Mouse (Mus musculus): Measurements from ENCODE around the gene Taf1c. TPM values are rescaled to one million over a fixed set of nuclear protein-coding genes. Genes with fewer than 3 reads are reported as not detected.
A peak's percentile ranks its signal among the peaks of the same experiment; 100 is the strongest.

Gene Taf1c
- polyA plus RNA-seq, 1 experiment from 2014 or later: 16.7 TPM

GRCm38 (mm10) chr8:119591456-119591855 is 13.6 kb downstream of the Taf1c start:
- Histone ChIP-seq H3K27me3 (replicated peaks) (no peaks in the 10 kb centered on the region), H3K4me3 (no peak overlapping the region), H3K27ac (no peak overlapping the region), H3K4me1 (peaks cover 6% of the 10 kb centered on the region; the same call in 1 of the 2 replicates), H3K36me3 (peaks cover under 1% of the 10 kb centered on the region; the same call in 1 of the 2 replicates), H3K9ac (no peak overlapping the region), H3K9me3 (no peaks in the 10 kb centered on the region), H3K4me2 (replicated peaks) (no peak overlapping the region)
- ATAC-seq (ENCODE audit: low FRiP score, low read depth): no peak
- 91% methylated on average over 7 of the region's 7 CpGs for WGBS

GRCm38 (mm10) chr8:119590348-119590747 is 14.7 kb downstream of the Taf1c start:
- H3K4me3 ChIP-seq: no peak overlapping the region
- H3K9me3 ChIP-seq: no peaks in the 10 kb centered on the region
- H3K27me3 ChIP-seq (replicated peaks): 0 out of 2 replicates have a peak, but pooled peaks cover 4% of the 10 kb centered on the region
- H3K9ac ChIP-seq: no peak overlapping the region
- ATAC-seq (ENCODE audit: low FRiP score, low read depth): no peak
- H3K4me2 ChIP-seq (replicated peaks): no peak overlapping the region
- H3K36me3 ChIP-seq: no peaks in the 10 kb centered on the region
- WGBS: 88% methylated on average over 14 of the region's 14 CpGs
- no peak overlapping the region for H3K27ac ChIP-seq
- H3K4me1 ChIP-seq: peaks cover 9% of the 10 kb centered on the region

GRCm38 (mm10) chr8:119588844-119589243 is 16.2 kb downstream of the Taf1c start:
- H3K27me3 ChIP-seq (replicated peaks): 0 out of 2 replicates have a peak, but pooled peaks cover 4% of the 10 kb centered on the region
- no peak overlapping the region for H3K9ac ChIP-seq
- no peaks in the 10 kb centered on the region for H3K36me3 ChIP-seq
- H3K4me3 ChIP-seq: no peak overlapping the region
- no peak for ATAC-seq (ENCODE audit: low FRiP score, low read depth)
- H3K9me3 ChIP-seq: no peaks in the 10 kb centered on the region
- WGBS: 18% methylated on average over 10 of the region's 10 CpGs
- H3K27ac ChIP-seq: no peak overlapping the region
- H3K4me1 ChIP-seq: peaks cover 4% of the 10 kb centered on the region; the same call in 1 of the 2 replicates
- H3K4me2 ChIP-seq (replicated peaks): no peak overlapping the region

- Histone ChIP-seq H3K4me2 (replicated peaks) (no peak overlapping the region), H3K27ac (no peak overlapping the region), H3K36me3 (no peaks in the 10 kb centered on the region), H3K9me3 (no peaks in the 10 kb centered on the region), H3K4me3 (no peak overlapping the region), H3K4me1 (peaks cover 4% of the 10 kb centered on the region; the same call in 1 of the 2 replicates), H3K9ac (no peak overlapping the region), H3K27me3 (replicated peaks) (0 out of 2 replicates have a peak, but pooled peaks cover 4% of the 10 kb centered on the region)
- no peak for ATAC-seq (ENCODE audit: low FRiP score, low read depth)
- 67% methylated on average over 4 of the region's 4 CpGs for WGBS
These were observed 16.7 kb downstream of the Taf1c start for GRCm38 (mm10) chr8:119588321-119588720.

- 20% methylated on average over 23 of the region's 24 CpGs for WGBS
- Histone ChIP-seq H3K4me2 (replicated peaks) (peak overlapping the region; percentile 58), H3K36me3 (no peaks in the 10 kb centered on the region), H3K9me3 (no peaks in the 10 kb centered on the region), H3K27ac (no peak overlapping the region), H3K4me3 (peak overlapping the region; percentile 18; the same call in 1 of the 2 replicates), H3K27me3 (replicated peaks) (0 out of 2 replicates have a peak, but pooled peaks cover 4% of the 10 kb centered on the region), H3K9ac (0 out of 2 replicates have a peak overlapping the region, but pooled peaks have one; percentile 44), H3K4me1 (peaks cover 4% of the 10 kb centered on the region; the same call in 1 of the 2 replicates)
- ATAC-seq (ENCODE audit: low FRiP score, low read depth): no peak
These were observed 19.1 kb downstream of the Taf1c start for GRCm38 (mm10) chr8:119585901-119586300.

- H3K27ac ChIP-seq: no peak overlapping the region
- H3K4me3 ChIP-seq: no peak overlapping the region
- peaks cover 5% of the 10 kb centered on the region; the same call in 1 of the 2 replicates for H3K27me3 ChIP-seq (replicated peaks)
- WGBS: 81% methylated on average over 5 of the region's 5 CpGs
- H3K9me3 ChIP-seq: no peaks in the 10 kb centered on the region
- no peak for ATAC-seq (ENCODE audit: low FRiP score, low read depth)
- H3K9ac ChIP-seq: no peak overlapping the region
- H3K4me1 ChIP-seq: 0 out of 2 replicates have a peak, but pooled peaks cover under 1% of the 10 kb centered on the region
- H3K36me3 ChIP-seq: no peaks in the 10 kb centered on the region
- no peak overlapping the region for H3K4me2 ChIP-seq (replicated peaks)
These were observed 24.4 kb downstream of the Taf1c start for GRCm38 (mm10) chr8:119580441-119581161.

GRCm38 (mm10) chr8:119579096-119579495 is 25.9 kb downstream of the Taf1c start:
- Histone ChIP-seq H3K36me3 (no peaks in the 10 kb centered on the region), H3K27ac (no peak overlapping the region), H3K4me1 (peaks cover 10% of the 10 kb centered on the region), H3K4me2 (replicated peaks) (no peak overlapping the region), H3K9me3 (no peaks in the 10 kb centered on the region), H3K4me3 (no peak overlapping the region), H3K9ac (no peak overlapping the region), H3K27me3 (replicated peaks) (peaks cover 5% of the 10 kb centered on the region; the same call in 1 of the 2 replicates)
- ATAC-seq (ENCODE audit: low FRiP score, low read depth): no peak
- WGBS: 39% methylated on average over 13 of the region's 13 CpGs

GRCm38 (mm10) chr8:119575366-119575726 is 29.7 kb downstream of the Taf1c start:
- H3K27me3 ChIP-seq (replicated peaks): peaks cover 5% of the 10 kb centered on the region; the same call in 1 of the 2 replicates
- WGBS: 2% methylated on average over 16 of the region's 16 CpGs
- H3K4me3 ChIP-seq: peak overlapping the region; percentile 80
- ATAC-seq (ENCODE audit: low FRiP score, low read depth): no peak
- peak overlapping the region; percentile 72 for H3K9ac ChIP-seq
- H3K27ac ChIP-seq: no peak overlapping the region
- H3K4me2 ChIP-seq (replicated peaks): peak overlapping the region; percentile 92
- H3K36me3 ChIP-seq: no peaks in the 10 kb centered on the region
- H3K4me1 ChIP-seq: peaks cover 20% of the 10 kb centered on the region
- H3K9me3 ChIP-seq: no peaks in the 10 kb centered on the region

- WGBS: under 1% methylated on average over 88 of the region's 97 CpGs
- H3K27me3 ChIP-seq (replicated peaks): peaks cover 5% of the 10 kb centered on the region; the same call in 1 of the 2 replicates
- no peaks in the 10 kb centered on the region for H3K36me3 ChIP-seq
These were observed 30.3 kb downstream of the Taf1c start, which contains the start of the genes Hsdl1 and Dnaaf1 for GRCm38 (mm10) chr8:119574437-119575365. Gene Hsdl1 (minus strand): TSS chr8:119575183. Gene Dnaaf1 (plus strand): TSS chr8:119575235.

GRCm38 (mm10) chr8:119572411-119572810 is 32.6 kb downstream of the Taf1c start:
- no peak overlapping the region for H3K9ac ChIP-seq
- H3K4me1 ChIP-seq: peaks cover 20% of the 10 kb centered on the region
- peaks cover 5% of the 10 kb centered on the region; the same call in 1 of the 2 replicates for H3K36me3 ChIP-seq
- no peaks in the 10 kb centered on the region for H3K9me3 ChIP-seq
- 88% methylated on average over 4 of the region's 4 CpGs for WGBS
- no peak overlapping the region for H3K4me3 ChIP-seq
- peaks cover 5% of the 10 kb centered on the region; the same call in 1 of the 2 replicates for H3K27me3 ChIP-seq (replicated peaks)
- H3K27ac ChIP-seq: no peak overlapping the region
- H3K4me2 ChIP-seq (replicated peaks): no peak overlapping the region
- no peak for ATAC-seq (ENCODE audit: low FRiP score, low read depth)

More at GRCm38 (mm10) chr8:119574437-119575365, 30.3 kb downstream of the Taf1c start, which contains the start of the genes Hsdl1 and Dnaaf1:
- H3K4me2 ChIP-seq (replicated peaks): peak within 1 kb of the TSS; percentile 92
- no peak within 1 kb of the TSS for H3K27ac ChIP-seq
- peak within 1 kb of the TSS; percentile 80 for H3K4me3 ChIP-seq
- H3K4me1 ChIP-seq: peaks cover 20% of the 10 kb centered on the region
- H3K9me3 ChIP-seq: no peaks in the 10 kb centered on the region
- peak within 1 kb of the TSS; percentile 72 for H3K9ac ChIP-seq
- peak; percentile 87 for ATAC-seq (ENCODE audit: low FRiP score, low read depth)

- WGBS: 92% methylated on average over 6 of the region's 6 CpGs
- Histone ChIP-seq H3K27me3 (replicated peaks) (peaks cover 5% of the 10 kb centered on the region; the same call in 1 of the 2 replicates), H3K36me3 (peaks cover 13% of the 10 kb centered on the region), H3K4me1 (peaks cover 20% of the 10 kb centered on the region), H3K9ac (no peak overlapping the region), H3K27ac (no peak overlapping the region), H3K4me3 (no peak overlapping the region), H3K9me3 (no peaks in the 10 kb centered on the region), H3K4me2 (replicated peaks) (no peak overlapping the region)
- no peak for ATAC-seq (ENCODE audit: low FRiP score, low read depth)
These were observed 33.9 kb downstream of the Taf1c start for GRCm38 (mm10) chr8:119571135-119571534.
